Mouse (Mus musculus): Measurements from ENCODE around the gene Hsd17b11.
A peak's percentile ranks its signal among the peaks of the same experiment; 100 is the strongest.

Hsd17b11 gene

GRCm38 (mm10) chr5:104021597-104022378 lies at the start of gene Hsd17b11:
TSS of gene Hsd17b11 (minus strand) at chr5:104021919.
- DNase-seq (ENCODE audit: low spot score), result peak; percentile 86

- DNase-seq (ENCODE audit: low spot score), result no peak
Measured at GRCm38 (mm10) chr5:104071048-104071447, 49.3 kb upstream of the Hsd17b11 start.

GRCm38 (mm10) chr5:104068751-104069150 lies 47.0 kb upstream of the Hsd17b11 start:
- DNase-seq (ENCODE audit: low spot score), result no peak

GRCm38 (mm10) chr5:104062773-104063551 lies 41.2 kb upstream of the Hsd17b11 start:
- no peak for DNase-seq (ENCODE audit: low spot score)

- no peak for DNase-seq (ENCODE audit: low spot score)
Measured at GRCm38 (mm10) chr5:104061936-104062772, 40.4 kb upstream of the Hsd17b11 start.

- DNase-seq (ENCODE audit: low spot score), result no peak
Measured at GRCm38 (mm10) chr5:104060429-104060828, 38.7 kb upstream of the Hsd17b11 start.

- DNase-seq (ENCODE audit: low spot score), result no peak
Measured at GRCm38 (mm10) chr5:104059628-104060027, 37.9 kb upstream of the Hsd17b11 start.

GRCm38 (mm10) chr5:104058021-104058420 lies 36.3 kb upstream of the Hsd17b11 start:
- peak; percentile 50 for DNase-seq (ENCODE audit: low spot score)

- no peak for DNase-seq (ENCODE audit: low spot score)
Measured at GRCm38 (mm10) chr5:104056295-104056694, 34.6 kb upstream of the Hsd17b11 start.

GRCm38 (mm10) chr5:104055816-104056215 lies 34.1 kb upstream of the Hsd17b11 start:
- no peak for DNase-seq (ENCODE audit: low spot score)

GRCm38 (mm10) chr5:104054938-104055337 lies 33.2 kb upstream of the Hsd17b11 start:
- DNase-seq (ENCODE audit: low spot score), result no peak

- DNase-seq (ENCODE audit: low spot score), result no peak
Measured at GRCm38 (mm10) chr5:104052956-104053355, 31.2 kb upstream of the Hsd17b11 start.

GRCm38 (mm10) chr5:104048139-104048538 lies 26.4 kb upstream of the Hsd17b11 start:
- DNase-seq (ENCODE audit: low spot score), result no peak

GRCm38 (mm10) chr5:104047200-104048105 lies 25.7 kb upstream of the Hsd17b11 start:
- DNase-seq (ENCODE audit: low spot score), result no peak

- DNase-seq (ENCODE audit: low spot score), result peak; percentile 98
Measured at GRCm38 (mm10) chr5:104046256-104047199, 24.8 kb upstream of the Hsd17b11 start, which contains the start of gene Nudt9. TSS of gene Nudt9 (plus strand) at chr5:104046306.

GRCm38 (mm10) chr5:104043704-104044103 lies 22.0 kb upstream of the Hsd17b11 start:
- no peak for DNase-seq (ENCODE audit: low spot score)

- DNase-seq (ENCODE audit: low spot score), result no peak
Measured at GRCm38 (mm10) chr5:104042906-104043305, 21.2 kb upstream of the Hsd17b11 start.

- peak; percentile 44 for DNase-seq (ENCODE audit: low spot score)
Measured at GRCm38 (mm10) chr5:104039154-104039932, 17.6 kb upstream of the Hsd17b11 start.

- no peak for DNase-seq (ENCODE audit: low spot score)
Measured at GRCm38 (mm10) chr5:104036686-104037085, 15.0 kb upstream of the Hsd17b11 start.

Data from ovary, postnatal 36 days (tissue).